Mouse (Mus musculus) left cerebral cortex, postnatal 10 days (tissue): ENCODE results near the gene Nme2. TPM values are rescaled to one million over a fixed set of nuclear protein-coding genes. Genes with fewer than 3 reads are reported as not detected.
"Not testable (repeated sequence)": the region's sequence is repeated elsewhere in the genome, so short reads cannot be mapped to it uniquely, and the experiment has no call there.

ENCODE experiments used
- DNase-seq, 2 experiments: peaks; one replicate each; pipeline ENCODE4 v3.0.0; 2021 to 2022; ENCODE audit warnings: low spot score in 2 of 2, mixed read lengths in 1 of 2; ENCODE audit errors: extremely low spot score in 1 of 2
- intact Hi-C: fragments of 180-260 bp; cut with DNase I; formaldehyde crosslinking; loops from one replicate; pipeline ENCODE4 v1.15.1; 2025
- total RNA-seq, 2 experiments: library from RNA; stranded (reverse); gene quantifications; 2 replicates each; pipeline ENCODE4 v1.2.3; 2021

Gene Nme2
- total RNA-seq, 2 experiments from 2014 or later = 200 to 228 TPM

DNA sequence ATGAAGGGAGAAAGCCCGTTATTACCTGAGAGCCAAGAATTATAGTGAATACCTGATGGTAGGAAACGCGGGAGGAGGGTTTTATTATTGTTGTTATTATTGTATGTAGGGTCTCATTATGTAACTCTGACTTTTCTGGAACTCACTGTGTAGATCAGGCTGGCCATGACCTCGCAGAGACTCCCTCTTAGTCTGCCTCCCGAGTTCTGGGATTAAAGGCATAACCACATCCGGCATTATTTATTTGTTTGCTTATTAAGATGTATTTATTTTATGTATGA, 12.7 kb upstream of the Nme2 start:
- intact Hi-C loops = loop anchor here (5.0 kb wide), 1 partner anchor 119 kb away; no protein-coding TSS in a partner anchor
- no peak for DNase-seq

DNA sequence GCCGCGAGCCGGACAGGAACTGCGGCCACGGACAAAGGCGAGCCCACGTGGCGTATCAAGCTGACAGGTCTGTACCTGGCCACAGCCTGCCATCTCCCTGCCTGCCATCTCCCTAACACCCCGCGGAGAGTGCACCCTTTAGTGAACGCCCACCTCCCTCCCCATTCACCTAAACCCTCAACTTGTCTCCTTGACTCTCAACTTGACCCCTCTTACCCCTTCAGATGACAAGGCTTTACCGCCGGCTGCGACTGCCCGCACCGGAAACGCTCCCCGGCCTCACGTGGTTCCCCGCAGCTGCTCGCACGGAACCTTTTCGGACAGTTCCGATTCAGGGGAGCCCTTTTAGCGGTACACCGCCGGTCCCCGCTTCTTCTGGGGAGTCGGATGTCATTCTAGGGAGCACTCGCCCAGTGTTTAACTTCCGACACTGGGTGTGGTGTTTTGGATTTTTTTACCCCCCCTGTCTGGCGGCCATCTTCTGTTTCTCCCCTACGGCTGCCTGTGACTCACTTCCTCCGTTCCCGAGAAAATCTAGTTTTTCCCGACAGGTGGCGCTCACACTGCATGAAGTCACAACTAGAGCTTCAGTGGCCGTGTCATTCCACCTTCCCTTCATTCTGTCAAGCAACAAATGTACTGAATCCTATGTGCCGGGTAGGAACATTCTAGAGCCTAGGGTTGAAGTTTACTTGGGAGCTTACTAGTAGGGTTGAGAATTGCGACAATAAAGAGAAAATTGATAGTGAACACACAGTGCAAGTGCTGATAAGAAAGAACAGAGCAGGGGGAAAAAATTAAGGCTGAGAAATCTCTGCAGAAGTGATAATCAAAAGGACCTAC, 12.2 kb upstream of the Nme2 start, which contains the start of the genes Gm20390 and Nme1:
Gene Gm20390 (minus strand): TSS at position 289 of the 843 bp plus-strand sequence.
Gene Nme1 (minus strand): TSS at position 517 of the 843 bp plus-strand sequence.
- peak; percentile 95 to 98 for DNase-seq
- intact Hi-C loops = loop anchor here (5.0 kb wide), 1 partner anchor 119 kb away; no protein-coding TSS in a partner anchor

DNA sequence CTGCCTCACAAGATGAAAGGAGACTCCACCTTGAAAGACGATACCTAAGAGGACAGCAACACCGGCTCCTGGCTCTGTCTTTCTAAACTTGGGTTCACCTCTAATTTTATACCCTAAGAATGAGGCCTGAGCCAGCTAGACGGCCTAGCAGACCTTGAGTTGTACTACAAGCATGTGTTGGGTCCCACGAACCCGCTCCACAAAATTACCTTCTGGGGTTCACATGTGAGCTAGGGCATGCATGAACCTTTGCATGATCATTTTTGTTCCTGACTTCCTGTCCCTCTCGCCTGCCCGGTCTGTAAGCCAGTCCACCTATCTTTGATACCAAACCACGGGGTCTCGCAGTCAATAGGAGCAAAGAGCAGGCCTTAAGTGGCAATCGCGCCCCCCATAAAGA, 11.3 kb upstream of the Nme2 start:
- intact Hi-C loops = loop anchor here (5.0 kb wide), 1 partner anchor 120 kb away; no protein-coding TSS in a partner anchor
- DNase-seq = no peak

DNA sequence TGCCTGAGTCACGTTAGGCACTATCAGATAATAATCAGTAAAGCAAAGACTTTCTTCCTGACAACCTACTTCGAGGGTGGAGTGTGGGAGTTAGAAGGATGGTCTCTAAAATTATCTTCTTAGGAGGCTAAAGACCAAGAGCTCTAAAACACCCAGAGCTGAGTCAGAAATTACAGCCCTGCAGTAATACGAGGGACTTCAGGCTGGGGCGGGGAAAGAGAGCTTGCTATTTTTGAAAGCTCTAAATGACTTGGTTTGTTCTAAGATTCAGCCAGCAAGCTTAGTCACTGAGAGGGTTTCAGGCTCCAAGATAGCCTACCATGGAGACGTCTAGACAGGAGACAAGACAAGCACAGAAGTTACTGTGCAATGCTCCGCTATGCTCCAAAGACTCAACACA, 9.3 kb upstream of the Nme2 start:
- intact Hi-C loops = loop anchor here (5.0 kb wide), 1 partner anchor 122 kb away; no protein-coding TSS in a partner anchor
- no peak for DNase-seq

DNA sequence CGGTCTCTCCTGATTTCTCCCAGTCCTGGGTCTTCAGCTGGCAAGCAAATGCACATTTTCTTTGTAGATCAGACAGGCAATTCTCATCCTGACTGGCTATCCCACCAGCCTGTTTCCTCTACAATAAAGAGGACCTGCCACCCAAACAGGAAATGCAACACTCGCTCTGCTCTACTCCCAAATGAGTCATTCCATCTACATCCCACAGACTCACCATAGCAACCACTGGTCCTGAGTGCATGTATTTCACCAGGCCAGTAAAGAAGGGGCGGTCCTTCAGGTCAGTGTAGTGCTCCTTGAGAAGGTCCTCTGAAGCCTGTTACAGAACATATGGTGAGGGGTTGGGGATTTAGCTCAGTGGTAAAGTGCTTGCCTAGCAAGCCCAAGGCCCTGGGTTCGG, 7.0 kb upstream of the Nme2 start:
- intact Hi-C loops = no loop called here
- DNase-seq = no peak

DNA sequence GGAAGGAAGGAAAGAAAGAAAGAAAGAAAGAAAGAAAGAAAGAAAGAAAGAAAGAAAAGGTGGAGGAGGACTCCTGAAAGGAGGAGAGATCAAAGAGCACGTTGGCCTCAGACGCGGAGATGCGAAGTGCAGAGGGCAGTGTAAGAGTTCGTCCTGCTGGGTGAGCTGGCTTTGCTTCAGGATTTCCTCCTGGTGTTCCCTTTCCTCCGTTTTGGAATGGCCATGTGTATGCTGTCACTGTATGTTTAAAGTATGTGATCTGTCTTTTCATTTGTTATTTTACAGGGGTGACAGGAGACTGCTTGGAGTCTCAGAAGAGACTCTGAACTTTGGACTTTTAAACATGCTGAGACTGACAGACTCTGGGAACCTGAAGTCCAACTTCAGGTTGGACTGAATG, 5.4 kb upstream of the Nme2 start:
- intact Hi-C loops = no loop called here
- DNase-seq = no peak

DNA sequence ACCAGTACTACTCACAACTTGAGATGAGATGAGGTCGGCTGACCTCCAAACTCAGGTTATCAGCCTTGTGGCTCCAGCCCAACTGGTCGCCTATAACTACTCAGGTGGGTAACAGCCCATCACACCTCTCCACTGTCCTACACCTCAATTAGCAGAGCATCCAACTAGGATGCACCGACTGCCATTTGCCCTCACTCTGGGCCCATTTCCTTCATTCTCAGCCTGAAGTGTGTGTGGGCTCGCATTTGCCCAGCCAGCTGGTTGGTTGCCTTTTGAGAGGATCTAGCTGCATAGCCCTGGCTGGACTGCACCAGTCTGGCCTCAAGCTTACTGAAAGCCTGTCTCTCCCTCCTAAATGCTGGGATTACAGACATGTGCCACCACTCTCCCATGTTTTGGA, 1.7 kb upstream of the Nme2 start:
- intact Hi-C loops = no loop called here
- DNase-seq = no peak

DNA sequence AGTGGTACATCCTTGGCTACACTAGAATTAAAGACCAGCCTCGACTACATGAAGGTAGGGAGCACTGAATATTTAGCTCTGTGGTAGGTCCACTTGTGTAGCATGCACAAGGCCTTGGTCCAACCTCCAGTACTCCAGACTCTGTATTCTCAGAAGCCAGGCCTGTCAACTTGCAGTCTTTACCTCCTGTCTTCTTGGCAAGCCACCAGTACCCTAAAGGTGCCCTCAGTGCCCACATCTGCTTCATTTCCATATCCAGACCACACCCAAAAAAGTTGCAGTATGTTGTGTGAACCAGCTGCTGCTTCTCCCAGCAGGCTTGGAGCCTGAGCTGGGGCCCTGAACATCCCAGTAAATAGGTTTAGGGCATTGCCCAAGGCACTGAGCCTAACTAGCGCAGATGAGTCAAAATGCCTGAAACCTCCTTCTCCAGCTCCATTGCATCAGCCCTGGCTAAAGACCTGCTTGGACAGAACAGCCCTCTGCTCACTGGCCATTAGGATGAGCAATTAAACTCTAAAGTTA, 1.0 kb upstream of the Nme2 start:
- DNase-seq = no peak
- intact Hi-C loops = no loop called here

DNA sequence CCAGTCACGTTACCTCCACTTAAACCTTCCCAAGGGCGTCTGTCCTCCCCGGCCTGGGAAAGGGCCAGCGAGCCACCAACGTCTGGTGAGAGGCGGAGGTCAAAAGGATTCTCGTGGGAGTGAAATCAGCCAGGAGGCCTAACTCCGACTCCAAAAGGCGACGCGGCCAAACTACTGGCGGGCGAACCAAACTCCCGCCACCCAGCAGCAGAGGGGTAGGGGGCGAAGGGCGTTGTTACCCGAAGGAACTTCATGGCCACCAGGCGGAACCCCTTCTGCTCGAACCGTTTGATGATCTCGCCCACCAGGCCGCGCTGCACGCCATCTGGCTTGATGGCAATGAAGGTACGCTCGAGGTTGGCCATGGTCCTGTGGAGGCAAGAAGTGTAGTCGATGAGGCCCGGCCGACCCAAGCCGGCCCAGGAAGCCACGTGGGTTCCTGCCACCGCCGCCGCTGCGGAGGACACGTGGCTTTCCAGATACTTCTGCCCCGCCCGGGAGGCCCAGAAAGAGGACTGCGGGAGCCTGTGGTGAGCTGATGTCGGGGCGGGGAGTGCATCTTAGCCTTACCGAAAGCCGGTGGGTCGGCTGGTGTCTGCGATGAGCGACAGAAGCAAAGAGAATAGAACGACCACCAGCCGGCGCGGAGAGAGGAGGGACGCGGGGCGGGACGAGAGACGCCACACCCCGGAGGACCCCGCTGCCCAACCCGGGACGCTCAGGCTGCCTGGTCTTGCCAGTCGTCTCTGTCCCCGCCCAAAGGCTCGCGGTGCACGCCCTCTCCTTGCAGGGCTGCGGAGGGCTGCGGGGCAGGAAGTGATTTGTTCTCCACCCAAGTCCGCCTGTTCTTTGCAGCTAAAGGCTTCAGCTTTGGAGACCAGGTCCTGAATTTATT, 556 bp downstream of the Nme2 start:
- DNase-seq = peak; percentile 87 to 97

DNA sequence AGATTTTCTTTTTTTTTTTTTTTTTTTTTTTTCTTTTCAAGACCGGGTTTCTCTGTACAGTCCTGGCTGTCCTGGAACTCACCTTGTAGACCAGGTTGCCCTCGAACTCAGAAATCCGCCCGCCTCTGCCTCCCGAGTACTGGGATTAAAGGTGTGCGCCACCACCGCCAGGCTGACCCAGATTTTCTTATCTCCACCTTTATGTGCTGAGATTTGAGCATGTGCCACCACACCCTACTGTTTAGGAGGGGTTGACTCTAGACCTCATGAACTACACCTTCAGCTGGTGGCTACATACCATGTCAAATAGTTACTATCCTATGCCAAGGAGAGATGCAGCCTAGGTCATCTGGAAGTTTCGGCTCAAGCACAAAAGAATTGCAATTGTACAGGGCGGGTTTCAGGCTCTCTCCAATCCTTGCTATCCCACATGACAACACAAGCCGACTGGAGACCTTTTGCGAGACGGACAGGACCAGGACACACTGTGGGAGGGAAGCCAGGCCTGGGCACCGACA, 1.3 kb downstream of the Nme2 start:
- no peak for DNase-seq
- intact Hi-C loops = no loop called here

More for the DNA sequence above, 556 bp downstream of the Nme2 start:
- intact Hi-C loops = no loop called here

DNA sequence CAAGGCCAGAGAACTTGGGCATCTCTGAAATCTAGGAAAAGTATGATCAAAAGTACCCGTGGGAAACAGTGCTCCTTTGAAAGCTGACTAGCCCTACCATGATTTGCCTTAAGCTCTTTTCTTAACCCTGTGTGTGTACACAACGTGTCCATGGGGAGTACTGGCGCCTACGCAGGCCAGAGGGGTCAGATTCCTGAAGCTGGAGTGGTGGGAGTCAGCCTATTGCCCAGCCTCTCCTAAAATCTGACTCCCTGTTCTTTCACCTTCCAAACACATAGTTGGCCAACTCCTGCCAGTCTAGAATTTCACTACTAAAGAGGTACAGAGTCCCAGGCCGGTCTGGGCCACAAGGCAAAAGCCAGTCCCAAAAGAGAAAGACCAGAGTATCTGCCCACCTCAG, 3.7 kb downstream of the Nme2 start:
- DNase-seq = no peak
- intact Hi-C loops = no loop called here

DNA sequence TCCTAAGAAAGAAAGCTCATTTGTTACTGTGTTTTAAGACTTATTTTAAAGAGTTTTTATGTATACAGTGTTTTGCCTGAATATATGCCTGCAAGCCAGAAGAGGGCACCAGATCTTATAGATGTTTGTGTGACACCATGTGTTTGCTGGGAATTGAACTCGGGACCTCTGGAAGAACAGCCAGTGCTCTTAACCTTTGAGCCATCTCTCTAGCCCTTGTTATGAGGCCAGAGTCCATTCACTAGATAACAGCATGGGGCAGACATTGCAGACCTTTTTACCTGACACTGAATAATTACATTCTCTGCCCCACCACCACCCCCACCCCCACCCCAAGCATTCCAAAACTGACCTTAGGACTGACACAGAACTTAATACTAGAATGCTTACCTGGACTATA, 6.0 kb downstream of the Nme2 start:
- no peak for DNase-seq
- intact Hi-C loops = no loop called here

DNA sequence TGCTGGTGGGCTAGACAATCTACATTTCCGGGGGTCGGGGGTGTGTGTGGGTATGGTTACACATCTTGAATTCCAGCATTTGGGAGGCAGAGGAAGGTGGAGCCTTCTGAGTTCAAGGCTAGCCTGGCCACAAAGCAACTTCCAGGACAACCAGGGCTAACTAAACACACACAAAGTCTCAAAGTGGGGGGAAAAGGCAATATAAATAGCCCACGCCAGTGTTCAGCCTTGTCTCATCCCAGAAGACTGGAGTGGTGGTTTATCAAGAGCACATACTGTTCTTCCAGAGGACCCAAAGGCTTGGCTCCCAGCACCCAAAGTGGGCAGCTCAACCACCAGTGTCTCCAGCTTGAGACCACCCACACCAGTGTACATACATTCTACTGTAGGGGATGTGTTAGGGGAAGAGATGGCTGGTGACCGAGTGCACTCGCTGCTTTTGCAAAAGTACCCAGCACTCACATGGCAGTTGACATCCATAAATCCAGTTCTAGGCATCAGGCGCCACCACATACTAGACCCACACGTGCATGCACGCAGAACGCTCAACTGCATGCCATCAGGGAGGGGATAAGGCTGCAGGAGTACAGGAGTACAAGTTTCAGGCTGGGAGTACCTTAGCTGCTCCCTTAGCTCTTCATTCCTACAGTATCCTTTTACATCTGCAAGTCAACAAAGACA, 7.0 kb downstream of the Nme2 start:
- intact Hi-C loops = no loop called here
- no peak for DNase-seq

DNA sequence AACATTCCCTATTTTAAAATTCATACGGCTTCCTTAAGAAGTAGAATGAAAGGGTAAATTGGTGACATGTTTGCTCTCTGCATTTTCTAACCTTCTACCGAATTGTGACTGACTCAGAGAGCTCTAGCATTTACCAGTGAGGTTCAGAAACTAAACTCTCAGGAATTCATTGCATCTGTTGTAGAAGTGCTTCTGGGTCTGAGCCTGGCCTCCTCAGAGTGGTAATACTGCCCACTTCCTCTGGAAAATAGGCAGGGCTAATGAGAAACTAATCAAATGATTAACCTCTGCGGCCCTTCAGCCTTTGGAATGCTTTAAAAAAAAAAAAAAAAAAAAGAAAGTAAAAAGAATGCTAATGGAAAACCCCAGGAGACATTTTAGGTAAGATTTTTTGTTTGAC, 11.1 kb downstream of the Nme2 start:
- intact Hi-C loops = no loop called here
- DNase-seq = no peak

DNA sequence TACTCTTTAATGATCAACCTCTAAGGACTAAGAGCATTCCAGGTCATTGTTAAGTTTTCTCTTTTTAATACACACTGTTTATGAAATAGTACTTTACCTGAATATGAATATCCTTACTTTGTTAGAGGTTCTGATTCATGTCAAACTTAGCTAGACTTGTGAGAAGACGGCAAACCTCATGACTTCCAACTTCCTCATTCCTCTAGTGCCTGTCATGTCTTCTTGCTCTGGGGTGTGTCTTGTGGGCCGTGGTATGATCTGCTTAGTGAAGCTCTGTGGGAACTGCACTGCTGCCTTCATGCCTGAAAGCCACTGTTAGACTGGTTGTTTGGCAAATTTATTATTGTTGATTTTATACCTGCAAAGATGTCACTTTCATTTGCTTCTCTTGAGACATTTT, 15.2 kb downstream of the Nme2 start:
- no peak for DNase-seq
- intact Hi-C loops = no loop called here

DNA sequence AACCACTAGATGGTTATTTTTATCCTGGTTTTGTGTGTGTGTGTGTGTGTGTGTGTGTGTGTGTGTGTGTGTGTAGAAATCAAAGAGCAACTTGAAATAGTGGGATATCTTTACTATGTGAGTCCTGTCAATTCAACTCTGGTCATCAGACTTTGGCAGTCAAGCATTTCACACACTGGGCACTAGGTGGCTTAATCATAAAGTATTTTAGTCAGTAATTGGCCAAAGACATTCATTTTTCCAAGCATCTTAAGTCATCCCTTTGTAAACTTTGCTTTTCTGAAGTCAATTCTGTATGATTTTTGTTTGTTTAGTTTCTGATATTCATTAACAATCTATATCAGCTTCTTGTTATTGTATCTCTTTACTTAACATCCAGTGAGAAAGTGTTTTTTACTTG, 27.0 kb downstream of the Nme2 start:
- intact Hi-C loops = no loop called here
- no peak for DNase-seq

DNA sequence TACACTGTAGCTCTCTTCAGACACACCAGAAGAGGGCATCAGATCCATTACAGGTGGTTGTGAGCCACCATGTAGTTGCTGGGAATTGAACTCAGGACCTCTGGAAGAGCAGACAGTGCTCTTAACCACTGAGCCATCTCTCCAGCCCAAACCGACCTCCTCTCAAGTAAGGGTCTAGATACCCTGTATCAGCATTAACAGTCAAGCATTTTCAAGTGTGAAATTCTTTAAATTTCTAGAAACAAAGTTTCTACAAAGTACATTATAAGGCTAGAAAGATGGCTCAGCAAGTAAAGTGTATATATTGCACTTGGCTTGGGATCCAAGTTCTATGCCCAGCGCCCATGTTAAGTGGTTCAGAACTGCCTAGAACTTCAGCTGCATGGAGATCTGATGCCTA, 41.0 kb downstream of the Nme2 start:
- DNase-seq, intact Hi-C loops: not testable (repeated sequence)

DNA sequence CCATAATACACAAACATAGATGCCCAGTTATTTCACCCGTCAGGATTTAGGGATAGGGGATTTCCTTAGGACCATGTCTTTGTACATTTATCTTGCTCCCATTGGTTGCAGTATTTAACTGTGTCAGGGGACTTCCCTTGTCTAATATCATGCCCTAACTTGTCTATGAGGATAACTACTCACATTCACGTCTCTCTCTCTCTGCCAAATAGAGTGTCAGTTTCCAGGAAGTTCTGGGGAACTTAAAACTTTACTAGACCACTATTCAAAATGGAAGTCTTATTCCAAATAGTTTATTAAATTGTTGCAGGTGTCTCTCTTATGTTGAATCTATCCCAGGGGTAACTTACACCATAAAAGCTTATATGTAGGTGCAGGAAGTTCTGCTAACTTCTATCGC, 44.5 kb downstream of the Nme2 start:
- no peak for DNase-seq
- intact Hi-C loops = loop anchor here (5.0 kb wide), 1 partner anchor 34 kb away; no protein-coding TSS in a partner anchor

DNA sequence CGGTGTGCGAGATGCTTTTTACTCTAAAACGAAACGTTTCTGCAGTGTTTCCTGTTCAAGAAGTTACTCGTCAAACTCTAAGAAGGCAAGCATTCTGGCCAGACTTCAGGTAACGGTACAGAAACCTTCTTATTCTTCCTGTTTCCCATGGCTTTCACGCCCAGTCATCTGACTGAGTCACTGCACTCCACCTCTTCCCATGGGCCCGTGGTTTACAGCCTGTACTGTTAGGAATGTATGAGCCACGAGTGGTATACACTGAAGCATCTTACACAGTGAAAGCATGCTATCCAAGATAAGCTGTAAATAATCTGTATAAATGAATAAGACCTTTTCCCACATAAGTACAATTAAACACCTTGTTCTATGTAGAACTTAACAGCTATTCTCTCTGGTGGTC, 47.2 kb downstream of the Nme2 start:
- intact Hi-C loops = no loop called here
- DNase-seq = no peak
